Mouse (Mus musculus) olfactory bulb, adult 2 months (tissue): ENCODE data around the gene Adam22. TPM values are rescaled to one million over a fixed set of nuclear protein-coding genes. Genes with fewer than 3 reads are reported as not detected.

ENCODE experiments used
- H3K27ac ChIP-seq: fragments of 200-500 bp; 2 replicates; pipeline ENCODE4 v1.5.1; 2012; ENCODE audit warnings: low read depth, low read length; ENCODE audit not compliant: insufficient read depth
- H3K4me1 ChIP-seq: fragments of 200-500 bp; 2 replicates; pipeline ENCODE4 v1.6.1; 2012; ENCODE audit warnings: low read length; ENCODE audit not compliant: control insufficient read depth, insufficient read depth
- H3K4me3 ChIP-seq: fragments of 200-500 bp; 2 replicates; pipeline ENCODE4 v1.5.1; 2012; ENCODE audit warnings: mild to moderate bottlenecking, low read depth, low read length, moderate library complexity; ENCODE audit not compliant: insufficient read depth
- CTCF ChIP-seq: fragments of 200-500 bp; IDR thresholded peaks from 2 replicates; pipeline ENCODE4 v1.5.1; 2012; ENCODE audit warnings: low read depth, mild to moderate bottlenecking, low read length, moderate library complexity; ENCODE audit not compliant: insufficient read depth
- POLR2A ChIP-seq: fragments of 200-500 bp; IDR thresholded peaks from 2 replicates; pipeline ENCODE4 v1.6.1; 2012; ENCODE audit warnings: mild to moderate bottlenecking, low read depth, low read length, moderate library complexity; ENCODE audit not compliant: insufficient read depth
- WGBS: fragments of 180-500 bp; shearing (Covaris S2); methylation state at CpG from one replicate; pipeline ENCODE4 v1.1.7; 2018; 5-methylcytosine and 5-hydroxymethylcytosine counted together
- polyA plus RNA-seq: library from polyadenylated mRNA; stranded (reverse); fragments of >200 nt; gene quantifications from 2 replicates; pipeline ENCODE4 v1.2.4, GENCODE M21; 2012; ENCODE audit warnings: low replicate concordance; ENCODE audit not compliant: missing spikeins, insufficient read depth, insufficient read length

Gene Adam22
- polyA plus RNA-seq, 1 experiment = 66.8 TPM

DNA sequence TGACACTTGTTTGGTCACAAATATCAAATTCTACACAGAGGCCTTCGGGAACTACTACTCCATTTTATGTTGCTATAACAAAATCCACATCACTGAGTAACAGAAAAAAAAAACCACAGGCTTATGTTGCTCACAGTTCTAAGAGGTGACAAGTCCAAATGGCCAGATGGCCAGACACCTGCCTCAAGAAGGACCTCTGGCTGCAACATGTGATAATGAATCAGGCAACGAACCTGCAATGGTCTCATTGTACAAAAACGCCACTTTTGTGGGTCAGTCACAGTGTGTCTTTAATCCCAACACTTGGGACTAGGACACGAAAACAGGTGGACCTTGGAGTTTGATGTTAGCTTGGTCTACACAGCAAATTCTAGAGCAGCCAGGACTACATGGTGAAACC lies 26.3 kb downstream of the Adam22 start:
- Histone ChIP-seq H3K4me1 (no peaks in the 10 kb centered on the region), H3K27ac (no peak overlapping the region), H3K4me3 (no peak overlapping the region)
- 93% methylated on average over 4 of the region's 4 CpGs for WGBS
- TF ChIP-seq POLR2A (no peak), CTCF (no peak)

DNA sequence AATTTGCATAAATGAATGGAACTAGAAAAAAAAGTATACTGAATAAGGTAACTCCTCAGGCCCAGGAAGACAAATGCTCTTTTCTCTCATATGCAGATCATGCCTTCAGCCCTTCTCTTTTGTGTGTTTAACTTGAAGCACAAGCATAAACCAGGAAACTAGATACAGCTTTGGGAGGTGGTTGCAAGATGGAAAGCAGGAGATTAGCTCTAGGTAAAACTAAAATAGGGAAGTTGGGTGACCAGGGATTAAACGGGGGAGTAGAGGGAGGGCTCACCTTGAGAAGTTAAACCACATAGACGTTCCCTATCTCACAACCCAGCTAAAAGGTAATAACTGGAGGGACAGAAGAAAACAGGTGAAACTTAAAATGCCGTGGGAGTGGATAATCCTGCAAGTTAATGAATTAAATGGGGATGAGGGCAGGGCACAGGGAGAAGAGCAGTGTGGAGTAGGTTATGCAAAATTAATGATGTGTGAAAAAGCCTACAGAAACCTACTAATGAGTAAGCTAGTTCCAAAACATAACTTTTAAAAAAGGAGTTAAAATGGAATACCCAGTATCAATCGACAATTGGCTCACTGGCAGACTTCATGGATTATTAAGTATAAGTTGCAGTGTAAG lies 40.2 kb downstream of the Adam22 start:
- Histone ChIP-seq H3K4me3 (no peak overlapping the region), H3K27ac (no peak overlapping the region), H3K4me1 (no peaks in the 10 kb centered on the region)
- WGBS = 82% methylated on average over 4 of the region's 4 CpGs
- TF ChIP-seq POLR2A (no peak), CTCF (no peak)

DNA sequence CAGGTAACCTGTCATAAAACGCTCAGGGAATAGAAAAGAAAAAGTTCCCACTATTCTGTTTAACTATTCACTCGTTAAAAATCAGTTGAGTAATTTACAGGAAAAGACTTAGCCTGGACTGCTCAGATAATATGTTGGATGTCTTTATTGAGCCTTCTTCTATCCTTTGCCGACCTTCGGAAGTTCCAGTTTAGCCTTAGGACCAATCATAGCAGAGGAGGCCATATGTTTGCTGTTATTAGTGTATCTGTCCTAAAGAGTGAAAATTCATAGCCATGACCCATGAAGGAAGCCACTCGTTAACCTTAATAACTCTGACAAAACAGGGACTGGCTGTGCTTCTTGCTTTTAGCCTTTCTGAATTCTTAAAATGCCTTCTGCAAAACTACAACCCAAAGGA lies 41.3 kb downstream of the Adam22 start:
- TF ChIP-seq CTCF (no peak), POLR2A (no peak)
- H3K4me3 ChIP-seq = no peak overlapping the region
- WGBS = 78% methylated on average over 5 of the region's 5 CpGs
- H3K27ac ChIP-seq = no peak overlapping the region
- no peaks in the 10 kb centered on the region for H3K4me1 ChIP-seq

DNA sequence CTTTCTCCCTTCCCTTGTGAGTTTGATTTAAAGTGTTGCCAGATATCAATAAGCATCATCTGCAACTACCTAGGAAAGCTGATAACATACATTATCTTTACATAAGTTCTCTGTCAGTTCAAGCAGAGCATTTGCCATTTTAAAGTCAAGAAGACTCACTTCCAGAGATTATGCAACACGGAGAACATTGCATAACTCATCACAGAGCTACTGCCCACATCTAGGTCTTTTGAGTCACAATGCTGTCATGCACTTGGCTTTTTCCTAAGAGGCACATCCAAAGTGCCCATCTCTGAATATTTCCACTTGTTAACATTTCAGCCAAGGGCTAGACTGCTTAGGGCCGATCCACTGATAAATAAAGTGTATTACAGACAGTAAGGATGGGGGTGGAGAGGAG lies 55.6 kb downstream of the Adam22 start:
- no peak overlapping the region for H3K4me3 ChIP-seq
- H3K4me1 ChIP-seq = no peaks in the 10 kb centered on the region
- WGBS = 72% methylated on average over 2 of the region's 2 CpGs
- TF ChIP-seq CTCF (no peak), POLR2A (no peak)
- no peak overlapping the region for H3K27ac ChIP-seq

DNA sequence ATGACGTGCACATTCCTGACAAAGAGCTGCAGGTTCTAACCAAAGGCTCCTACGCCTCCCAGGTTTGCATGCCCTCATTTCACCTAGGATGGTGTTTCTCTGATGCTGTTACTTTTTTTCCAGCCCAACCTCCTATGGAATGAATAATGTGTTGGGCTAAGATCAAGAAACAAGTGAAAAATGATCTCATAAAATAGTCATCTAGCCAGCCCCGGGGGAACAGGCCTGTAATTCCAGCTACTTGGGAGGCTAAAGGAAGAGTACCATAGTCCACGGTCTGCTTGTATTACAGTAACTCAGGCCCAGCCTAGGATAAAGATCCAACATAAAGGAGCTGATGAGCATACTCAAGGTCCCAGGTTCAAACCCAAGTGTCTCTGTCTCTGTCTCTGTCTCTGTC lies 57.1 kb downstream of the Adam22 start:
- WGBS = 71% methylated on average over 4 of the region's 4 CpGs
- H3K27ac ChIP-seq = no peak overlapping the region
- no peak for TF ChIP-seq POLR2A
- no peak for TF ChIP-seq CTCF

DNA sequence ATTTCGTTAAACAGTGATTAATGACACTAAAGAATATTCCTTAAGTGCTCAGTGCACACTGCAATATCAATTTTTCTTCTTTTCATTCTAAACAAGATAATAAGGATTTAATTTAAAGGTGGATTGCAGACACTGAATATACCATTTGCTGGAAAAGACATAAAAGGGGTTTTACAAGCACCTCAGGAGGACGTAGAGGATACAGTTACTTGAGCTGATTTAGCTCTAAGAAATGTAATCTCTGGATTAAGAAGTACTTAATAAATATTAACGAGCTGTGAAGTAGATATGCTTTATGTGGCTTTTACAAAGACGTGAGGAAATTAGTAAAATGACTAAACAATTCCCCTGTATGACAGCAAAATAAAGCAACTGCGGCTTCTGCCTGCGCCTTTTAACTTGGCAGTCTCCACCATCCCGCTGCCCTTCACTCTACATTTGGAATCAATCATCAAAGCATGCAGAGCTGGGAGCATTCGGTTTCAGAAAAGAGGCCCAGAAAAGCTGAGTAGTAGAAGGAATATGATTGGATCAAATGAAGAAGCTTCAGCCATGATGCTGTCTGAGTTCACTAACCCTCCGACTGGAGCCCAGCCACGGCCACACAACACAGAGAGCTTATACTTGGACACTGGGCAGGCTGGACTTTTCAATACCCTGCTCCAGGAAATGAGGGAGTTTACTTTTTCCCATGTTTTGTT lies 70.1 kb downstream of the Adam22 start:
- no peak overlapping the region for H3K4me3 ChIP-seq
- H3K27ac ChIP-seq = no peak overlapping the region
- H3K4me1 ChIP-seq = no peaks in the 10 kb centered on the region
- 56% methylated on average over 10 of the region's 10 CpGs for WGBS
- TF ChIP-seq CTCF = no peak
- no peak for TF ChIP-seq POLR2A

More for the DNA sequence above, 57.1 kb downstream of the Adam22 start:
- Histone ChIP-seq H3K4me1 (no peaks in the 10 kb centered on the region), H3K4me3 (no peak overlapping the region)

DNA sequence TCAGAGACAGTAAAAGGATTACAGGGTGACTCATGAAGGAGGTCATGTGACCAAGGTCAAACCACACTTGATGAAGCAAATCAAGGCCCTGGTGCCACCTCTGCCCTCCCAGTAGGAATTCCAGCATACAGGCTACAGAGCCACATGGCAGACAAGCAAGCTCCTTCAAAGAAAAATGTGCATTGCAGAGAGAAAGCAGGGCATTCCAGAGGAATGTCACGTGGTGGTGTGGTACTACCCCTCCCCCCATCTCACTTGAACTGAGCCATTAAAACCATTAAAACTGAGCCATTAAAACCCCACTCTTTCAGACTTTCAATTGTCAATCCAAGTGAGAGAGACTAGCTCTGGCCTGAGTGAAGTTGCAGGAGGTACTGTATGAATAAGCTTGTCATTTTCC lies 74.7 kb downstream of the Adam22 start:
- 27% methylated on average over 1 of the region's 1 CpGs for WGBS
- H3K4me1 ChIP-seq = no peaks in the 10 kb centered on the region
- TF ChIP-seq CTCF (no peak), POLR2A (no peak)
- no peak overlapping the region for H3K27ac ChIP-seq
- no peak overlapping the region for H3K4me3 ChIP-seq

DNA sequence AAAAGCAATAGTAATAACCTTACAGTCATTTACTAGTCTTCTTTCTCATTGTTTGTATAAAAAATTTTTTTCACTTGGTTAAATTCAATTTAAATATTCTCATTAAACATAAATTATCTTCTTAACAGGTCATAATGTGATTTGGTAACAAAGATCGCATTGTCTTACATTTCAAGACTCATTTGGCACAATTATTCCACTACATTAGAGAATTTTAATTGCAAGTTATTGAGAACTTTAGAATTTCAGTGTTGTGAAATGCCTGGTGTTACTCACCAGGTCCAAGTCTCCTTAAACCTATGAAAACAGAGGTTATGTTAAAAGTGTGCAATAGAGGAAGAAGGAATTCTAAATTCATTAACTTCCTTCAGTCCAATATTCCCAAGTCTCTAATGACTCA lies 76.5 kb downstream of the Adam22 start:
- WGBS = 77% methylated on average over 1 of the region's 1 CpGs
- no peak overlapping the region for H3K4me3 ChIP-seq
- no peak for TF ChIP-seq POLR2A
- no peak for TF ChIP-seq CTCF

DNA sequence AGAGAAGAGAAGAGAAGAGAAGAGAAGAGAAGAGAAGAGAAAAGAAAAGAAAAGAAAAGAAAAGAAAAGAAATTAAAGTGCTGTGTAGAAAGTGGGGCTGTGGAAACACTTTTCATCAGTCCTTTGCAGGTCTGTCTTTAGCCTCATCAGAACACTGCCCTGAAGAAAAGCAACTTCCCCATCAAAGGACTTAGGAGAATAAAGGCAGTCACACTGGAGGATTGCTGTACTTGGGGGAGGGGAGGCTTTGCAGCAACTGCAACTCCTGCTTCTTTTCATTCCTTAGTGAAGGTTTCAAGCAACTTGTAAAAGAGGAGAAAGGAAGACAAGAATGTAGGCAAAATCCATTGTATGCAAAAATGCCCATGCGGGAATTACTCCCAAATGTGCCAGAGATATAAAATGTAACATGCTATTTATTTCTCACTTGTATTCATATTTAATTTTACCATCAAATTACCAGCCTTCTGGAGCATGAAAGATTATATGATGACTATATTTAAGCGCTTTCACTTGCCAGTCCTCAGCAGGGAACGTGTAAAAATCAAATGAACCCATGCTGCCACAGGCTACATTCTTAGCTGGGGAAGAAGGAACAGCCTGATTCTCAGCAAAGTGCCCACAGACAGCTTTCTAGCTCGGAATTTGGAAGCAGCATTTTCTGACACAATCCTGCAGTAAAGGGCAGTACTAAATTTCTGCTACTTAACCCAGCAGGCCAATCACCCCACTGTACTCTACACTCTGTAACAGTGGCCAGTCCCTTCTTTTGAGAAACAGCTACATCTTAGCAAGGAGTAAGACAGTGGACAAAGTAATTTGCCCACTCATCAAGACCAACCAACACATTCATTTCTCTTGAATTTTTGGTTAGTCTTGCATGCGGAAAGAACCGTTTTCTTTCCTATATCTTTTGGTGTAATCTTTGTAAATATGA lies 78.0 kb downstream of the Adam22 start:
- TF ChIP-seq CTCF = no peak
- TF ChIP-seq POLR2A = no peak
- no peak overlapping the region for H3K4me3 ChIP-seq
- 59% methylated on average over 6 of the region's 6 CpGs for WGBS
- H3K4me1 ChIP-seq = no peaks in the 10 kb centered on the region
- no peak overlapping the region for H3K27ac ChIP-seq

More for the DNA sequence above, 76.5 kb downstream of the Adam22 start:
- H3K4me1 ChIP-seq = no peaks in the 10 kb centered on the region
- H3K27ac ChIP-seq = no peak overlapping the region
